In the genomic region with DNA sequence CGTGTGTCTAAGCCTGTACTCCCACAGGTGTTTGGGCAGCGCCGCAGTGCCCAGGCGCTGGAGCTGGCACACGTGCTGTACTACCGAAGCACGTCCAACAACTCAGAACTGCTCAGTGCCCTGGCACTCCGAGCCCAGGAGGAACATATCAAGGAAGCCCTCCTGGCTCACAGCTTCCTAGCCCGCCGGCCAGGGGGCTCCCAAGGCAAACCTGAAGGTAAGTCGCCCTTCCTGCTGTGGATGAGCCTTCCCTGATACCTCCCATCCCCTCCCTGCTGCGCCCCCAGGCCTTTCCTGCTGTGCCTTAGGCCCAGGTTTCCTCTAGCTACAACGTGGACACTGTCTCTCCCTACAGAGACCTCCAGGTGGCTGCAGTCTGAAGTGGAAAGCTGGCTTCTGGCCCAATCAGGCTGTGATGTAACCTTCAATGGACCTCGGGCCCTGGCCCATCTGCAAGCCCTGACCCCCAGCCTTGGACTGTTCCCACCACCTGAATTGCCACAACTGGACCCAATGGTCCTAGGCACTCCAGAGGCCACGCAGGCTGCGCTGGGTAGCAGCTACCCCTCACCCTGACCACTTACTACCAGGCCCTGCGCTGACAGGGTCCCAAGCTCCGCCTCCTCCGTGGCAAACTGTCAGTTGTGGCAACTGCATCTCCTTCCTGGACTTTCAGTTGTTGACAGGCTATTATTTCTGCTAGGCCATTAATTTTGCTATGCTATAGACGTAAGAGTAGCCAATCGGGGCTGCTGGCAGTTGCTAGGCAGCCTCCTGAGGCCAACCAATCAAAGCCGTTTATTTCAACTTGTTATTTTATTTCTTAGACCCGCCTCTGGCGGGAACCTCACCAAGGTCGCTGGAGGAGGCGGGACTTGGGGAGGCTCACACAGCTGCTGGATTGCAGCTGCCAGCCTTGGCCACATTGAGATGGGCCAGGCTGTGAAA, we compare ENCODE assay signal across 8 mouse cellular contexts. TPM values are rescaled to one million over a fixed set of nuclear protein-coding genes. Genes with fewer than 3 reads are reported as not detected.
DNase-seq lines count a peak whose midpoint lies in the region; ATAC-seq and TF ChIP-seq lines count a peak whose summit lies in the region.

No protein-coding gene starts in this region.

- peak overlapping the region; percentile 87 for H3K27ac ChIP-seq in forebrain, embryonic 14.5 days (ENCODE audit: low read depth, low read length)
- H3K27ac ChIP-seq in liver, embryonic 14.5 days = no peak overlapping the region
- peak overlapping the region; percentile 94 for H3K27ac ChIP-seq in stomach, embryonic 15.5 days

- no peaks in the 10 kb centered on the region for H3K36me3 ChIP-seq in forebrain, embryonic 14.5 days (ENCODE audit: control insufficient read depth, insufficient read depth, low read length)
- no peaks in the 10 kb centered on the region for H3K36me3 ChIP-seq in liver, embryonic 14.5 days (replicated peaks; ENCODE audit: control insufficient read depth, insufficient read depth, low read depth)
- peaks cover 3% of the 10 kb centered on the region; the same call in 1 of the 2 replicates for H3K36me3 ChIP-seq in stomach, embryonic 15.5 days

- H3K4me2 ChIP-seq in forebrain, embryonic 14.5 days (ENCODE audit: low read length) = peak overlapping the region; percentile 50
- peak overlapping the region; percentile 45 for H3K4me2 ChIP-seq in liver, embryonic 14.5 days (ENCODE audit: low read depth)
- H3K4me2 ChIP-seq in stomach, embryonic 15.5 days = peak overlapping the region; percentile 55

- 32% methylated on average over 26 of the region's 26 CpGs for WGBS in forebrain, embryonic 14.5 days
- 41% methylated on average over 26 of the region's 26 CpGs for whole genome bisulfite sequencing in liver, embryonic 14.5 days (ENCODE audit: insufficient replicate concordance)
- WGBS in stomach, embryonic 15.5 days = 34% methylated on average over 26 of the region's 26 CpGs

- DNase-seq in A20 (ENCODE audit: low read depth, low spot score) = peak; percentile 93
- peak; percentile 82 for DNase-seq in adrenal gland, postnatal 25 days
- peak; percentile 95 for DNase-seq in forebrain, embryonic 14.5 days (ENCODE audit: low spot score)
- DNase-seq in heart, postnatal 10 days = peak; percentile 87 to 88
- DNase-seq in kidney, postnatal 36 days = peak; percentile 78 to 81
- DNase-seq in liver, embryonic 14.5 days (ENCODE audit: low read depth in 3 of 3, low spot score in 3 of 3) = peak; percentile 50 to 62 (median 59)
- DNase-seq in natural killer cell, adult 2 months (ENCODE audit: low spot score in 2 of 2) = peak; percentile 73 to 79

- peak; percentile 17; the same call in 1 of the 2 replicates for TF ChIP-seq CTCF in liver, embryonic 14.5 days (IDR thresholded peaks at IDR 0.05; ENCODE audit: low read depth)

- ATAC-seq in forebrain, embryonic 14.5 days = peak; percentile 89
- ATAC-seq in liver, embryonic 14.5 days (ENCODE audit: insufficient read depth) = peak; percentile 58
- peak; percentile 75 for ATAC-seq in stomach, embryonic 15.5 days (ENCODE audit: insufficient read depth, low FRiP score, low read depth)

- peak overlapping the region; percentile 54 for H3K9ac ChIP-seq in forebrain, embryonic 14.5 days (ENCODE audit: low read length)
- H3K9ac ChIP-seq in liver, embryonic 14.5 days (replicated peaks) = peak overlapping the region; percentile 53
- peak overlapping the region; percentile 8; the same call in 1 of the 2 replicates for H3K9ac ChIP-seq in stomach, embryonic 15.5 days

- no peak for TF ChIP-seq EP300 in liver, embryonic 14.5 days (IDR thresholded peaks at IDR 0.05; ENCODE audit: low read depth)

- peaks cover 17% of the 10 kb centered on the region for H3K4me1 ChIP-seq in forebrain, embryonic 14.5 days (ENCODE audit: control insufficient read depth, insufficient read depth, low read length)
- H3K4me1 ChIP-seq in liver, embryonic 14.5 days (replicated peaks; ENCODE audit: control insufficient read depth in 2 of 2, insufficient read depth in 2 of 2, low read length in 1 of 2) = peaks cover 2 to 18% of the 10 kb centered on the region in 2 experiments
- H3K4me1 ChIP-seq in stomach, embryonic 15.5 days = peaks cover 49% of the 10 kb centered on the region

- no peaks in the 10 kb centered on the region for H3K27me3 ChIP-seq in forebrain, embryonic 14.5 days (replicated peaks; ENCODE audit: control insufficient read depth, insufficient read depth, low read length)
- H3K27me3 ChIP-seq in liver, embryonic 14.5 days (ENCODE audit: control insufficient read depth, insufficient read depth, low read length) = no peaks in the 10 kb centered on the region
- no peaks in the 10 kb centered on the region for H3K27me3 ChIP-seq in stomach, embryonic 15.5 days (replicated peaks)

- intact Hi-C loops in heart, postnatal 10 days (cut with DNase I) = no loop called here

- H3K9me3 ChIP-seq in forebrain, embryonic 14.5 days (replicated peaks; ENCODE audit: control insufficient read depth, low read length) = no peaks in the 10 kb centered on the region
- no peaks in the 10 kb centered on the region for H3K9me3 ChIP-seq in liver, embryonic 14.5 days (ENCODE audit: control insufficient read depth, low read length)
- no peaks in the 10 kb centered on the region for H3K9me3 ChIP-seq in stomach, embryonic 15.5 days

- peak overlapping the region; percentile 23 for H3K4me3 ChIP-seq in forebrain, embryonic 14.5 days (ENCODE audit: low read depth, low read length)
- peak overlapping the region; percentile 12 to 28 for H3K4me3 ChIP-seq in liver, embryonic 14.5 days (ENCODE audit: insufficient read depth in 1 of 2, low read depth in 2 of 2, low read length in 2 of 2)
- H3K4me3 ChIP-seq in stomach, embryonic 15.5 days (replicated peaks) = peak overlapping the region; percentile 34

RNA-seq across cellular contexts. Expression of a gene that starts 4.9 kb away (rescaled TPM):
- 231 and 241 TPM in 2 replicates for total RNA-seq in adrenal gland, postnatal 25 days (2021)
- polyA plus RNA-seq in forebrain, embryonic 14.5 days (2014; fragmentation: Nextera tagmentation; extraction: Ambion mirVana) = 27.9 and 32.8 TPM in 2 replicates
- 10 to 100 TPM; 37.0 to 44.5 TPM for total RNA-seq in heart, postnatal 10 days (2021)
- polyA plus RNA-seq in liver, embryonic 14.5 days (2012; rRNA removed) = 29.0 and 39.6 TPM in 2 replicates
- 54.9 and 61.8 TPM in 2 replicates for polyA plus RNA-seq in liver, embryonic 14.5 days (2014; fragmentation: Nextera tagmentation; extraction: Ambion mirVana)
- polyA plus RNA-seq in stomach, embryonic 15.5 days (2015; fragmentation: Nextera tagmentation; extraction: Ambion mirVana) = 195 and 238 TPM in 2 replicates

RNA-seq across cellular contexts. Expression of a gene that starts 7.5 kb away (rescaled TPM):
- 26.4 and 27.9 TPM in 2 replicates for total RNA-seq in adrenal gland, postnatal 25 days (2021)
- polyA plus RNA-seq in forebrain, embryonic 14.5 days (2014; fragmentation: Nextera tagmentation; extraction: Ambion mirVana) = 2.6 and 2.7 TPM in 2 replicates
- total RNA-seq in heart, postnatal 10 days (2021) = 1 to 10 TPM in 1 of 2 experiments, under 1 TPM in 1; 0.96 to 2.0 TPM
- polyA plus RNA-seq in liver, embryonic 14.5 days (2012; rRNA removed) = 0.96 and 1.0 TPM in 2 replicates
- 0.82 and 1.2 TPM in 2 replicates for polyA plus RNA-seq in liver, embryonic 14.5 days (2014; fragmentation: Nextera tagmentation; extraction: Ambion mirVana)
- 3.6 and 4.5 TPM in 2 replicates for polyA plus RNA-seq in stomach, embryonic 15.5 days (2015; fragmentation: Nextera tagmentation; extraction: Ambion mirVana)

RNA-seq across cellular contexts. Expression of a gene that starts 19.6 kb away (rescaled TPM):
- total RNA-seq in adrenal gland, postnatal 25 days (2021) = 53.0 and 61.3 TPM in 2 replicates
- 5.1 and 6.2 TPM in 2 replicates for polyA plus RNA-seq in forebrain, embryonic 14.5 days (2014; fragmentation: Nextera tagmentation; extraction: Ambion mirVana)
- total RNA-seq in heart, postnatal 10 days (2021) = 10 to 100 TPM; 56.8 to 58.7 TPM
- 8.6 and 10.2 TPM in 2 replicates for polyA plus RNA-seq in liver, embryonic 14.5 days (2012; rRNA removed)
- 2.4 and 2.7 TPM in 2 replicates for polyA plus RNA-seq in liver, embryonic 14.5 days (2014; fragmentation: Nextera tagmentation; extraction: Ambion mirVana)
- polyA plus RNA-seq in stomach, embryonic 15.5 days (2015; fragmentation: Nextera tagmentation; extraction: Ambion mirVana) = 5.8 and 6.8 TPM in 2 replicates

RNA-seq across cellular contexts. Expression of a gene that starts 19.8 kb away (rescaled TPM):
- 0.70 TPM in 1 of 2 replicates, not detected in the other for total RNA-seq in adrenal gland, postnatal 25 days (2021)
- 0.51 and 0.55 TPM in 2 replicates for polyA plus RNA-seq in forebrain, embryonic 14.5 days (2014; fragmentation: Nextera tagmentation; extraction: Ambion mirVana)
- total RNA-seq in heart, postnatal 10 days (2021) = under 1 TPM in 1 of 2 experiments, not detected in 1; 0.37 TPM
- 0.86 and 1.2 TPM in 2 replicates for polyA plus RNA-seq in liver, embryonic 14.5 days (2012; rRNA removed)
- 1.2 and 1.3 TPM in 2 replicates for polyA plus RNA-seq in liver, embryonic 14.5 days (2014; fragmentation: Nextera tagmentation; extraction: Ambion mirVana)
- 0.80 and 1.1 TPM in 2 replicates for polyA plus RNA-seq in stomach, embryonic 15.5 days (2015; fragmentation: Nextera tagmentation; extraction: Ambion mirVana)

RNA-seq across cellular contexts. Expression of a gene that starts 38.2 kb away (rescaled TPM):
- total RNA-seq in adrenal gland, postnatal 25 days (2021) = 0.43 and 1.2 TPM in 2 replicates
- polyA plus RNA-seq in forebrain, embryonic 14.5 days (2014; fragmentation: Nextera tagmentation; extraction: Ambion mirVana) = 0.52 and 0.77 TPM in 2 replicates
- total RNA-seq in heart, postnatal 10 days (2021) = under 1 TPM; 0.55 to 0.77 TPM
- 0.11 and 0.13 TPM in 2 replicates for polyA plus RNA-seq in liver, embryonic 14.5 days (2012; rRNA removed)
- 0.01 TPM in 1 of 2 replicates, not detected in the other for polyA plus RNA-seq in liver, embryonic 14.5 days (2014; fragmentation: Nextera tagmentation; extraction: Ambion mirVana)
- polyA plus RNA-seq in stomach, embryonic 15.5 days (2015; fragmentation: Nextera tagmentation; extraction: Ambion mirVana) = 0.64 and 0.67 TPM in 2 replicates
